Mouse (Mus musculus) thymus, postnatal 25 days (tissue): ENCODE measurements around the gene Mast3.

ENCODE experiments used
- DNase-seq: peaks from one replicate; pipeline ENCODE4 v3.0.0; 2022

Gene Mast3

DNA sequence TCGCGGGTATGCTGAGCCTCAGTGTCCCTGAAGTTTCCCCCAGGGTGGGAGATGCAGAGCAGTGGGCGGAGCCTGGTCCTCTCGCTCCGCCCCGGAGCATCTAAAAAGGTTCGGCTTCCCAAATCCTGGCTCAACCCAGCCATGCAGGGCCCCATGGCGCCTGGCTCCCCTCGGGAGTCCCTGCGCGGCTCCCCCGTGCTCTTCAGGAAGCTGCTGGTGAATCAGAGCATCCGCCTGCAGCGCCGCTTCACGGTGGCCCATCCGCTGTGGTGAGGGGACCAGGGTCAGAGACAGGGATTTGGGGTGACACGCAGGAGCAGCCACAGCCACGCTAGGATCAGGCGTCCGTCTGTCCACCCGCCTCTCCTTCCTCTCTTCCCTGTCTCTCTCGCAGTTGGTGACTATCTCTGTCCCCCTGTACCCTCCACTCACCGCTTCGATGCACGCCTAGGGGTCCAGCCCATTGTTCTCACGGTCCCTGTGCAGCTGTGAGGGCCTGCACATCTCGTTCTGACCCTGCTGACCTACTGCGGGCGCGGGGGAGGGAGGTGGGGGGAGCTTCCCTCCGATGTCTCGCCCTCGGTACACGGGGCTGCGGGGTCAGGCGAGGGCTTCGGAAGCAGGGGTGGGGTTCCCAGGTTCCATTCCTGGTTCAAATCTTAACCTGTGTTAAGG is 61.7 kb downstream of the Mast3 start:
- no peak for DNase-seq

DNA sequence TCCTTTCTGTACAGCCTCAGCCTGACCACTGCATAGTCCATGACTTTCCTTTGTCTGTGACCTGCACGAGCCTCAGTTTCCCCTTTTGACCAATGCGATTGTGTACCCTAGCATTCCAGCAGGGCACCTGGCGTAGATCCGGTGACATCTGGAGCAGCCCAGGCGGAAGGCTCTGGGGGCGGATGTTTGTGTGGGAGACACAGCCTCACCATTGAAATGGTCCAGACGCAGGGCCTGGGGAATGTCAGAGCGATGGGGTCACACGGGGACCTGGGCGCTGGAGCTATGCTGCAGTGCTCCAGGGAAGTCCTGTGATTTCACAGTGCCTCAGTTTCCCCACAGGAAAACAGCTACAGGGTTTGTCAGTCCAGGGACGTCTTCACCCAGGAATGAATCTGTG is 62.7 kb downstream of the Mast3 start:
- DNase-seq = no peak

DNA sequence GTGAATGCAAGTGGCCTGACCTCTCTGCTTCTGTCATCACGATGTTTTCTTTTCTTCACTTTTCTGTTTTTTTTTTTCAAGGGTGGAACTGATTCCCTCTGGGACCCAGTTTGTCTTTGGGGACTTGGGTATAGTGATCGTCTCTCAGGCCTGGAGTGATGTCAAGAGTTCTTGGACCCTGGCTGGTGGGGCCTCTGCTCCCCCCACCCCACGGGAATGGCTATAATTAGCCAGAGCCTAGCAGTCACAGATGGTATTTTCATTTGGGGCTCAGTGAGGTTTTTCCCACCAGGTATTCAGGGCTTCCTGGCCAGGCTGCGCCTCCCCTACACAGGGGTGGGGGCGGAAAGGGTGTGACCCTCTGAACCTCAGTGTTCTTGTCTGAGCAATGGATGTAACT is 63.2 kb downstream of the Mast3 start:
- DNase-seq = no peak

DNA sequence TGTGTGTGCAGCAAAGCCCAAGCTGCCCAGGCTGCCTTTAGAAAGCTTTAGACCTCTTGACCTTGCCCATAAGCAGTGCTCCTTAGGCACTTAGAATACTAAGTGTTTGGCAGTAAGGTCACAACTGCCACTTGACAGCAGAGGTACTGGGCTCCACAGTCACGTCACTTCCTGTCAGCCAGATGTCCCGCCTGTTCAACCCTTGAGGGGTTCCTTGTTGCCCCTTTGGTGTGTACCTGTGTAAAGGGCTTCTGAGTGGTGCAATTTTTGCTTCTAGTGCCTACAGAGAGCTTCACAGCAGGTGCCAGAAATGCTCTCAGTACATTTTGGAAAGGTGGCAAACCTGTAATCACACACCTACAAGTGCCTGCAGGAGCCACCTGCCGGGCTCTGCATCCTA is 66.6 kb downstream of the Mast3 start:
- DNase-seq = no peak

DNA sequence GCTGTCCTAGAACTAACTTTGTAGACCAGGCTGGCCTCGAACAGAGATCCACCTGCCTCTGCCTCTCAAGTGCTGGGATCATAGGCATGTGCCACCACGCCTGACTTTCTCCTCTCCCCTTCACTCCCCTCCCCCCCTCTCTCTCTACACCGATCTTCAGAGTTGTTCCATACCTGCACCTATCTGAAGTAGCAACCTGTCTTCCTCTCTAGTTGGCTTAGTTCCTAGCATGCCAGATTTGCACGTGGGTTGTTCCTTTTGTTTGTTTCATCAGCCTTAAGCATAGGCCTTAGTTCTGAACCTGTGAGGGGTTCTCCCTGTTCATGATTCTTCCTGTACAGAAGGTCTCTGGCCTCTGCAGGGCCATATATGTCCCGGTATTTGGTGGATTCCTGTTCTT is 67.1 kb downstream of the Mast3 start:
- DNase-seq = no peak

DNA sequence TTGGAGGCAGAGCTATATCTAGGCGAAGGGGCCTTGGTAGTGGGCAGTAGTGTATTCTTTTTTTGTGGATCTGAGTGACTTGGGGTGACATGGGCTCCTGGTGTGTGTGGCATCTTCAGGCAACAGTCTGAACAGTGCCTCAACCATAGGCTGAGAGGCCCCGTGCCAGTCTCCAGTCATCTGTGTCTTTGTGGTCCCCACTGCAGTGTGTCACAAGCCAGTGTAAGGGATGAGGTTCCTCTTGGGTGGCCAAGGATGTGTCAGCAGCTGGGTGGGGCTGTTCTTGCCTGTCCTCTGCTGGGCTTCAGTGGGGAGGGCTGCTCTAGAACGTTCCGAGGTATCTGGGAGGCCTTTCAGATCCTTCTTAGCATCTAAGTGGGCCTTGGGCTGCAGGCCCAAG is 73.9 kb downstream of the Mast3 start:
- no peak for DNase-seq

DNA sequence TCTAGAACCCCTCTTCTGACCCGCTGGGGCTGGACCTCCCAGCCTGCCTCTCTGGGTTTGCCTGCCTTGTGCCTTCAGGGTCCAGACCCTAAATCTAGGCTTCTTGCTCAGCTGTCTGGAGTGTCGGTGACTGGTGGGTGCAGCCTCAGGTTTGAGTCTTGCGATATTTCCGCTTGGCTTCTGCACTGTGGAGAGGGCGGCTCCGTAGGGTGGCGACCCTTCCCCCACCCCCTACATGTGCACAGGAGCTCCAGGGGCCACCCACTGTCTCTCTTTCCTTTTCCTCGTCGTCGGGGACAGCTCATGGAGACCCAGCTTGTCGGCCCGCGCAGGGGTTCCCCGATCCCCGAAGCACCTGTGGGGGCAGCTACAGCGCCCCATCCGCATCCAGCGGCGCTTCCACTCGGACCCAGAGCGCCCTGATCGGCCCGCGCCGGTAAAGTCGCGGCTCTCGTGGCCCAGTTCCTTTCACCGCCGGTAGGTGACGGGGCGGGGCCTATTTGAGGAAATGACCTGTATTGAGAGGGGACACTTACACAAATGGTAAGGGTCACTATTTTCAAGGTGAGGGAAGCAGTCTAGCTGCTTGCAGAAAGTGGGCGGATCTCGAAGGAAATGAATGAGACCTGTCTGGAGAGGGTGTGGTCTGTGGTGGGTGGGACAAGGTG is 74.9 kb downstream of the Mast3 start:
- peak; percentile 38 for DNase-seq
